Mouse (Mus musculus): ENCODE data around the gene Gatm. TPM values are rescaled to one million over a fixed set of nuclear protein-coding genes. Genes with fewer than 3 reads are reported as not detected.

Gene Gatm
- 47.6 and 48.2 TPM in 2 replicates for total RNA-seq (2014; rRNA removed)
- 53.0 and 59.7 TPM in 2 replicates for polyA plus RNA-seq (2015; fragmentation: Nextera tagmentation; extraction: Ambion mirVana)

DNA sequence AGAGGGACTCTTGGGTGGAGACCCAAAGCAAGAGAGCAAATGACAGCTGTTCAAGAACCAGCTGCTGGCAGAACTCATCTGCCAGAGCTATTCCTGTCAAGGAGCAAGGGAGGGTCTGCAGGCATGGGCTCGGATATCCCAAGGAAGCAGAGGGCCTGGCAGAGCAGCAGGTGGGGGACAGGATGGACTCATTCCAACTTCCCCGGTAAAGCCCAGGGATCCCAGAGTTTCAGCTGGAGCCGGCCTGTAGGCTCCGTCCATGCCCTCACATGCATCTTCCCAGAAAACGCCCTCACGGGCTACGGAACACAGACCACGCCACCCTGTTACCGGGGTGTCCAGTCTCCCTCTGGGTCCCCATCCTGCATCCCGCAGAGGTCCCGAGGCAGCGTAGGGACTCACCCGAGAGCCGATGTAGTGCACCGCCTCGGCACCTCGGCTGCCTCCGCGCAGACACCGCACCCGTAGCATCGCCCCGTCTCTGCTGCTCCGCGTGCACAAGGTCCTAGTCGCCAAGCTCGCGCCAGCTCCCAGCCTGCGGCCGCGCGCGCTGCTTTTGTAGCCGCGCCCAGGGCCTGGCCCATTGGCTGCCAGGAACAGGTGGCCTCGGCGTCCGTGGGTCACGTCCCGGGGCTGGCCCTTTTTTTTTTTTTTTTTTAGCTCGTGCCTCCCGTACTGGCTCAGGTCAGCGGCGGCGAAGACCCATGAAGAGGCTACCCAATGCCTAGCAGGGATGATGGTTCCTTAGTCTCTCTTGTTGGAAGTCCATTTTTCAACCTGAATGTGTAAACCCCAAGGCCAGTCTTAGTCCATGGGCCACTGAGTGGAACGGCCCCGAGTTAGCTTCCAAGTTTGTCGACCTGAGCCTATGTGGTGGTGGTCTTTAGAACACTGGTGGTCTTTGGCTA, at the start of gene Gatm:
TSS of gene Gatm (minus strand) at position 558 of the 908 bp plus-strand sequence.
- ATAC-seq (peak; percentile 99), DNase-seq (peak; percentile 87)
- H3K27ac ChIP-seq (ENCODE audit: low read depth, low read length), result no peak within 1 kb of the TSS
- H3K9me3 ChIP-seq (ENCODE audit: low read length), result no peaks in the 10 kb centered on the region
- 4% methylated on average over 48 of the region's 48 CpGs for WGBS
- no peaks in the 10 kb centered on the region; the same call in 1 of the 2 replicates for H3K4me1 ChIP-seq (ENCODE audit: insufficient read depth)
- no peaks in the 10 kb centered on the region for H3K27me3 ChIP-seq (ENCODE audit: insufficient read depth, low read length)
- H3K36me3 ChIP-seq (ENCODE audit: insufficient read depth), result no peaks in the 10 kb centered on the region
- peak within 1 kb of the TSS; percentile 55 for H3K4me3 ChIP-seq (ENCODE audit: low read depth, low read length)
- H3K9ac ChIP-seq, result peak within 1 kb of the TSS; percentile 70
- no peak for TF ChIP-seq CTCF (IDR thresholded peaks at IDR 0.05; ENCODE audit: low read depth)
- peak within 1 kb of the TSS; percentile 70 for H3K4me2 ChIP-seq (ENCODE audit: low read depth)

DNA sequence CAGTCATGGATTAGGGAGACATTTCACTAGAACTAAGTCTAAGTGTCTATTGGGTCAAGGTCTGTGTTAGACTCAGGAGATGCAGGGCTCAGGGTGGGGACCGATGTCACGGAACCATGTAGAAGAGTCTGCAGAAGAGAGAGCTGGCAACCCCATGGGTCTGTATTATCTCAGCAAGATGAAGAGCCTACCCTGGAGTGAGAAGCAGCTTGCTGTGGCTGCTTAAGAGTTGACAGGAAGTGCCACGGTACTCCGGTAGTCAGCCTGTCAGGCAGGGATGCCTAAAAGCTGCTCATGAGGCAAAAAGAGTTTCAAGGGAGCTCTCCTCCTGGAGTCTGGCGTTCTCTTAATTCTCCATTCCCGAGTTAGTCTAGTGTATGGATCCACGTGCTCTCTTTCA, 48.7 kb upstream of the Gatm start:
- no peak for ATAC-seq
- no peaks in the 10 kb centered on the region for H3K4me1 ChIP-seq (ENCODE audit: insufficient read depth)
- H3K4me2 ChIP-seq (ENCODE audit: low read depth), result no peak overlapping the region
- no peak for TF ChIP-seq CTCF (IDR thresholded peaks at IDR 0.05; ENCODE audit: low read depth)
- no peak for DNase-seq
- H3K27me3 ChIP-seq (ENCODE audit: insufficient read depth, low read length), result no peaks in the 10 kb centered on the region
- H3K9ac ChIP-seq, result no peak overlapping the region
- no peaks in the 10 kb centered on the region for H3K36me3 ChIP-seq (ENCODE audit: insufficient read depth)
- H3K9me3 ChIP-seq (ENCODE audit: low read length), result no peaks in the 10 kb centered on the region
- no peak overlapping the region for H3K4me3 ChIP-seq (ENCODE audit: low read depth, low read length)
- no peak overlapping the region for H3K27ac ChIP-seq (ENCODE audit: low read depth, low read length)
- WGBS, result 93% methylated on average over 7 of the region's 7 CpGs

DNA sequence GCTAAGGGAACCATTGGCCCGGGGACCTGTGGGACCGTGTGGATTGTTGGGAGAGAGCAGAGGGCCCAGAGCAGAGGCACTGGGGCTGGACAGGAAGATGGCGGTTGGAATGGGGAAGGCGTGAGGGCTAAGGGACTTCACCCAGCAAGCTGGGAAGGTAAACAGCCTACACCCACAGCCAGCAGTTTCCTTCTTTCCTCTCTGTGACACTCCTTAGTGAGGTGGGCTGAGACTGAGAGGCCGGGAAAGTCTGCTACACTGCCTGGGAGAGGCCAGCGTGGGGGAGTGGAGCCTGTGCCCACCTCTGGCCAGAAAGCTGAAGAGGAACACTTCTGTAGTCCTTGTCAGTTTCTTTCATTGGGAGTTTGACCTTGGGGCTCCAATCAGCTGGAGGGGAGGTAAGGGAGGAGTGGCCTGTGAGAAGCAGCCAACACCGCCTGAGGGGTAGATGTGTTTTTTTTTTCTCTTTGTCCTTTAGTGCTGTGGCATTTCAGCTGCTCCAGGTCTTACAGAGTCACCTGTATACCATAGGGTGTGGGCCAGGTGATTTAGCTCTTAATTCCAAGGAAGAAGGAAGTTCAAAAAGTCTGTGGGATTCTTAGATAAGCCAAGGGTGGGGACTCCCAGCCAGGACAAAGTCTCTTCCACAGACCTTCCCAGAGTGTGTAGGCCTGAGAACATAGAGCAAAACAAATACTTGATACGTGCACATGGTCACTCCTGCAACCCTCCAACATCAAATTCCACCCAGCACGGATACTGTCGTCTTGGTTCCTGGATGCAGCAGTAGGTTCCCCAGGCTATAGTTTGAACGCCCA, 46.8 kb upstream of the Gatm start:
- no peak overlapping the region for H3K9ac ChIP-seq
- no peak overlapping the region for H3K4me2 ChIP-seq (ENCODE audit: low read depth)
- TF ChIP-seq CTCF (IDR thresholded peaks at IDR 0.05; ENCODE audit: low read depth), result no peak
- 91% methylated on average over 11 of the region's 11 CpGs for WGBS
- no peak for ATAC-seq
- H3K27ac ChIP-seq (ENCODE audit: low read depth, low read length), result no peak overlapping the region
- no peaks in the 10 kb centered on the region for H3K27me3 ChIP-seq (ENCODE audit: insufficient read depth, low read length)
- H3K4me1 ChIP-seq (ENCODE audit: insufficient read depth), result no peaks in the 10 kb centered on the region
- DNase-seq, result no peak
- no peaks in the 10 kb centered on the region for H3K36me3 ChIP-seq (ENCODE audit: insufficient read depth)
- no peak overlapping the region for H3K4me3 ChIP-seq (ENCODE audit: low read depth, low read length)
- no peaks in the 10 kb centered on the region for H3K9me3 ChIP-seq (ENCODE audit: low read length)

DNA sequence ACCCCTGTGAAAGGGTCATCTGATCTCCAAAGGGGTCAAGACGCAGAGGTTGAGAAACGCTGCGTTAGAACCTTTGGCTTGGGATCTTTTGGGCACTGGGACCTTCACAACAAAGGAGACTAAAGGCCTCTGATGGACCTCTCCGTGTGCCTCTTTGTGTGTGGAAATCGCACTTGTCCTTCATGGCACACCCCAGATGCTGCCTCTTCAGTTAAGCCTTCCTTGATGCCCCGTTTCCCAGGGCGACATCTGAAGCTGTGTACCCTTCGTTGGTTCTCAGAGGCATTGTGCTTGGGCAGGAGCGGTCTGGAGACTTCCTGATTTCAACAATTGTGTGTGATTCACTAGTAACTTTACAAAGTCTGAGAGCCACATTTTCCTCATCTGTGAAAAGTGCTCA, 45.7 kb upstream of the Gatm start:
- no peaks in the 10 kb centered on the region for H3K9me3 ChIP-seq (ENCODE audit: low read length)
- no peak overlapping the region for H3K4me2 ChIP-seq (ENCODE audit: low read depth)
- H3K27ac ChIP-seq (ENCODE audit: low read depth, low read length), result no peak overlapping the region
- H3K4me3 ChIP-seq (ENCODE audit: low read depth, low read length), result no peak overlapping the region
- no peaks in the 10 kb centered on the region for H3K27me3 ChIP-seq (ENCODE audit: insufficient read depth, low read length)
- no peak overlapping the region for H3K9ac ChIP-seq
- ATAC-seq (no peak), DNase-seq (no peak)
- no peaks in the 10 kb centered on the region for H3K36me3 ChIP-seq (ENCODE audit: insufficient read depth)
- no peaks in the 10 kb centered on the region for H3K4me1 ChIP-seq (ENCODE audit: insufficient read depth)
- no peak for TF ChIP-seq CTCF (IDR thresholded peaks at IDR 0.05; ENCODE audit: low read depth)
- 77% methylated on average over 9 of the region's 9 CpGs for WGBS

DNA sequence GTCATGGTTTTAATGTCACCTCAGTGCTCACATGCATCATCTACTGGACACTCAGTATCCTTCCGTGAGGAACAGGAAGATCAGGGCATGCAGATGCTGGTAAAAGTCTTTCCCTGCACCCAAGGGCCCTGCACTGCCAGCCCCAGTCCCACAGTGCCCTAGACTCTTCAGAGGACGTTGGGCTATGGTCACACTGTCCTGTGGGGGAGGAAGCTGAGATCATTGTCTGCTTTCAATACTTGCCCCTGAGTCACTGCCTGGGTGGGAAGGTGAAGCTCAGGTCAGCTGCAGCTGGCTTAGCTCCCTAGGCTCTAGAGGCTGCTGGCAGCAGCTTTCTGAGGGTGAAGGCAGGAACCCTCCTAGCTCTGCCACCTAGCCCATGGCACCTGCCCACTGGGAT, 44.9 kb upstream of the Gatm start:
- Histone ChIP-seq H3K36me3 (ENCODE audit: insufficient read depth) (no peaks in the 10 kb centered on the region), H3K27ac (ENCODE audit: low read depth, low read length) (no peak overlapping the region), H3K4me2 (ENCODE audit: low read depth) (no peak overlapping the region), H3K9me3 (ENCODE audit: low read length) (no peaks in the 10 kb centered on the region), H3K4me3 (ENCODE audit: low read depth, low read length) (no peak overlapping the region), H3K4me1 (ENCODE audit: insufficient read depth) (no peaks in the 10 kb centered on the region), H3K9ac (no peak overlapping the region), H3K27me3 (ENCODE audit: insufficient read depth, low read length) (no peaks in the 10 kb centered on the region)
- DNase-seq (no peak), ATAC-seq (no peak)
- no peak for TF ChIP-seq CTCF (IDR thresholded peaks at IDR 0.05; ENCODE audit: low read depth)
- WGBS, result 78% methylated on average over 2 of the region's 2 CpGs

DNA sequence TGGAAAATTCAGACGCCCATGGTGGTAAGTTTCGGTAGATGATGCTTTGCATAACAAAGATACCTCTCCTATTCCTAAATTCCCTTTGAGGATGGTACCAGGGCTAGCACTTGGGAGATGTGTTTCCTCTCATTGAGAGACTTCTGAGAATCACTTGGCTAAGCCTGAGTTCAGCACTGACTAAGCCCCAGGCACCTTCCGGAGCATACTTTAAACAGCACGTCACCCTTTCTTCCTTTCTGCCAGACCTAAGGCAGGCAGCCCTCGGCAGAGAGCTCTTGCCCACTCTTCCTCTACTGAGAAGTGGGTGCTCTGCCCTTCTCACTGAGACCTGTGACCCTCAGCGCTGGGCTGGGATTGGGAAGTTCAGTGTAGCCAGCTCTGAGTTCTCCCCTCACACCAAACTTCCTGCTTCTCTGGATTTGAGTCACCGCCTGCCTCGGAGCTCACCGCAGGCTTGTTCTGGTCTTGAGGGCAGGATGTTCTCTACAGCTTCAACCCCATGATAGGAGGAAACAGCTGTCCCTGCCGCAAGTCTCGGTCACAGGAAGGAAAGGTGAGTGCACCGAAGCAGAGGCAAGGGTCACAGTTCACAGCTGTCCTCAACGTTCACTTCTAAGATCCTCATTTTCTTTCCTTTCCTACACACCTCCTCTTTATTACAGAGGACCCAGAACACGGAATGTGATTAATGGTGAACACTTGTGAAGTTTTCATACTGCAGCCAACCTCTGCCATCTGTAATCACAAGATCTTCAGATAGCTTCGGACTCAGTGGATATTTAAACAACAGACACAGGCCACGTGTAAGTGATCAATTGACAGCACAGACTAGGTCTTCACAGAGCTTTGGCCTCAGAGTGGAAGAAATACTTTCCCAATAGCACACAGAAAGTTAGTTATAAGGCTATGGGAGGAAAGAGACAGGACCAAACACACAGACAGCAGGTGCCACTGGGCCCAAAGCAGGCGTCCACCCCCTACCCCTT, 41.3 kb upstream of the Gatm start:
- H3K27ac ChIP-seq (ENCODE audit: low read depth, low read length), result no peak overlapping the region
- TF ChIP-seq CTCF (IDR thresholded peaks at IDR 0.05; ENCODE audit: low read depth), result no peak
- H3K9me3 ChIP-seq (ENCODE audit: low read length), result no peaks in the 10 kb centered on the region
- no peak overlapping the region for H3K4me2 ChIP-seq (ENCODE audit: low read depth)
- no peaks in the 10 kb centered on the region for H3K36me3 ChIP-seq (ENCODE audit: insufficient read depth)
- no peaks in the 10 kb centered on the region for H3K27me3 ChIP-seq (ENCODE audit: insufficient read depth, low read length)
- no peak for DNase-seq
- no peak overlapping the region for H3K4me3 ChIP-seq (ENCODE audit: low read depth, low read length)
- no peak overlapping the region for H3K9ac ChIP-seq
- no peaks in the 10 kb centered on the region for H3K4me1 ChIP-seq (ENCODE audit: insufficient read depth)
- 74% methylated on average over 17 of the region's 17 CpGs for WGBS
- no peak for ATAC-seq

Data from forebrain, postnatal 0 days (tissue).